Mouse (Mus musculus) heart, postnatal 10 days (tissue): ENCODE data around the gene Kcnh4. TPM values are rescaled to one million over a fixed set of nuclear protein-coding genes. Genes with fewer than 3 reads are reported as not detected.
"Not testable (repeated sequence)": the region's sequence is repeated elsewhere in the genome, so short reads cannot be mapped to it uniquely, and the experiment has no call there.

Source experiments
- DNase-seq, 2 experiments: peaks; one replicate each; pipeline ENCODE4 v3.0.0; 2021
- intact Hi-C: fragments of 180-260 bp; cut with DNase I; formaldehyde crosslinking; loops from one replicate; pipeline ENCODE4 v1.15.1; 2025
- total RNA-seq, 2 experiments: library from RNA; stranded (reverse); gene quantifications; 2 replicates each; pipeline ENCODE4 v1.2.3; 2021

Kcnh4 gene
- not detected for total RNA-seq

DNA sequence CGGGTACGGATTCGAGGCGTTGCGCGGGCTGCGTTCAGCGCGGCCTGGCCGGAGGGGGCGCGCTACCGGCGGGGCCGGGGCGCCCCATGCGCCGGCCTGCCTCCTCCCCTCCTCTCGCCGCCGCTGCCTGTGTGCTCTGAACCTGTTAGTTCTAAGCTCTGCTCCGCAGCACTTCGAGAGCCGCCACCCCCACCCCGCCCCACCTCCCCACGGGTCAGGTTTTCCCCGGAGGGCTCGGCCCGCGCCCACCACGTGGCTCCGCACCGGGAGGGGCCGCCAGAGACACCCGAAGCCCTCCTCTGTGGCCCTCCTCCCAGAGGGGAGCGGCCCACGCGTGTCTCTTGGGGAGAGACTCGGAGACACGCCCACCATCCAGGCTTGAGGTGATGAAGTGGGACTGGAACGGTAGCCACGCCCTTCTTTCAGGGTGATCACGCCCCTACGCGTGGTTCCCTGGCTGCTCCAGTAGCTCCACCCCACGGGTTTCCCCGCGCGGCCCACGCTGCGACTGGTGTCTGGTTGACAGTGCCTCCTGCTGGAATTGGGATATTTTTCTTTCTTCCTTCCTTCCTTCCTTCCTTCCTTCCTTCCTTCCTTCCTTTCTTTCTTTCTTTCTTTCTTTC lies at the start of gene Kcnh4:
Gene Kcnh4, minus strand, starts transcription at position 332 of the 623 bp plus-strand sequence.
- DNase-seq, result peak in 1 of 2 experiments; percentile 22

DNA sequence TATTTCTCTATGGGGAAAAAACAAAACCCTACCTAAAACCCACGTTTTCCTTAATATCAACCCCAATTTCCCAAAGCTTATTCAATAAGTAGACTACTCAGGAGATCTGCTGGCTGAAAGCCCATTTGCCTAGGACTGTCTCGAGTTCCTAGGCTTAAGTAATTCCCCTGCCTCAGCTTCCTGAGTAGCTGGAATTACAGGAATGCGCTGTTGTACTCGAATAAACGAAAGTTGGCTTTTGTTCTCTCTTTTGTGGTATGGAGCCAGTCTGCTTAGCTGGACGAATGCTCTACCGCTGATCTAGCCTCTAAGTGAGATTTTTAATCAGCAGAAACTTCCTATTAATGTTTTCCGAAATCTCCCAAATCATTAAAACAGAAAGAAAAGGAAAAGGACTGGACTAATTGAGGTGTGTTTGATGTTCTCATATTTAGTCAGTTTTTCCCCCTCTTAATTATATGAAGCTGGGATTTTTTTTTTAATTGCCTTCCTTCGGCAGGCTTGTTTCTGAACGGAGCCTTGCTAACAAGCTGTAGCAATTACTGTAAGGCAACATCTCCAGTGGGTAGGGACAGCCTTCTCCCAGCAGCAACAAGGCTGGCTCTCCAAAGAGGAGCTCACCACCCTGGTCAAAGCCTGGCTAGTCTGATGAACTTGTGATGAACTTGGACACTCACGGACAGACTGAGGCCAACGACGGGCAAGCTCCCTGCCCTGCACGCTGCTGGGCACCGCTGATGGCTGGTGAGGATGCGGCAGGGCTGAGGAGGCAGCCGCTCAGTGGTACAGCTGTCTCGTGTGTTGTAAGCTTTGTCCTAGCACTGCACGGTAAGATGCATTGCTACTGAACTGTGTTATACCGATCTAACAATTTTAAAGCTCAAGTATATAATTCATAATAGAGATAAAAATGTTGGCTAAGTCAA lies 46.9 kb upstream of the Kcnh4 start:
- intact Hi-C loops, result no loop called here

More for the DNA sequence above, at the start of gene Kcnh4:
- intact Hi-C loops, result loop anchor here (5.0 kb wide), 1 partner anchor 187 kb away; the partner anchor contains the start of gene Cnp

DNA sequence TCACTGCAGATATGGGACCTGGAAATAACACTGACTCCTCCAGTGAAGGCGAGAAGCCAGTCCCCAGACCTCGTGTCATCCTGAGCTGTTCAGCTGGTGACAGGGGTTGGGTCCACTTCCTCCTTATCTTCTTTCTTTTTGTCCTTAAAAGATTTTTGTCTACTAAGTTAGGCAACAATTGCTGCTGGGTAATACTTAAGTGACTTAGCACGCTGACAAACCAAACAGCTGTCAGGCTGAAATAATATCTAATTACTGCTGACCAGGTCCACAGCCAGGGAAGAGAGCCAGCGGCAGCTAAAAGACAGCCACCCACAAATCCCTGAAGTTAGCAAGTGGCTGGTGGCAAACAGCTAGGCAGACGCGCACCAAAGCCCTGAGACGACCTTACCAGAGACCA lies 45.8 kb upstream of the Kcnh4 start:
- DNase-seq, result peak; percentile 57 to 62
- intact Hi-C loops, result no loop called here

More for the DNA sequence above, 46.9 kb upstream of the Kcnh4 start:
- DNase-seq, result no peak

DNA sequence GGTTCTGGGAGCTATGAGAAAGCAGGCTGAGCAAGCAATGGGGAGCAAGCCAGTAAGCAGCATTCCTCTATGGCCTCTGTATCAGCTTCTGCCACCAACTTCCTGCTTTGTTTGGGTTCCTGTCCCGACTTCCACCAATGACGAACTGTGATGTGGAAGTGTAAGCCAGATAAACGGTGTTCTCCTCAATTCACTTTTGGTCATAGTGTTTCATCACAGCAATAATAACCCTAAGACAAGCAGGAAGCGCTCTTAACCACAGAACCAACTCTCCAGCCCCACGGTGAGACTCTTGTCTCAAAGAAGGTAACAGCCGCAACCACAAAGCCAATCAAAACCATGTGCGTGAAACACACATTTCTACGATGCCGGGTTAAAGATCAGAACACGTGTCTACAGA lies 44.7 kb upstream of the Kcnh4 start:
- intact Hi-C loops, result no loop called here
- DNase-seq, result no peak

DNA sequence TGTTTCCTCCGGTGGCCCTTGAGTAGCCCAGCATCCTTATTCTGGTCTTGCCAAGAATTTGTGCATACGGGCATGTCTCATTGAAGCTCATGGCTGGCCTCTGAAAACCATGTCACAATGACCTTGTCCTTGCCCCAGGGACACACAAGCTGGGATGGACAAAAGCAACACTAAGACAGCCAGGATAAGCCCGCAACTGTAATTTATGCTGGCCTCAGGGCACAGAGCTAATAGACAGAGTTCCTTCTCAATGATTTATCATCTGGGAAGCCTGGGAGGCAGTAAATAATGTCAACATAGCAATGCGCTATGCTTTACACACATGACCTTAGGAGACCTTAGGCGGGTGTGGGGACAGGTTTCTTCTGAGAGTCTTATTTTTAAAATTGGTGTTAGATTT lies 39.7 kb upstream of the Kcnh4 start:
- no peak for DNase-seq
- intact Hi-C loops, result no loop called here

DNA sequence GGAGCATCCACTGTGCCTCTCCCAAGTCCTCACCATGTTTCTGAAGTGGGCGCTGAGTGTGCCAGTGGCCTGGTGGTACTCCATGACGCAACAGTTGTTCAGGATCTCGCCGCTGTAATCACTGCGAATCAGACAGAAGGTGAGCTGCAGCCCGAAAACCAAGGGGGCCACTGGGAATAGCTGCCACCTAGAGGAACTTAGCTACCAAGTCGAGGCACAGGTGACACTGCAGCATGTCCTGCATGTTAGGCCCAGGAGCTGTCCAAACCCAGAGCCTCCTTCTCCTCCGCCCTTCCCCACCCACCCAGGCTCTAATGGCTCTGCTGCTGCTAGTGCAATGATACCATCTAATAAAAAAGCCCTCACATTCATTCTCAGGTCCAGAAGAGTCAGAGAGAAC lies 36.8 kb upstream of the Kcnh4 start:
- no peak for DNase-seq
- intact Hi-C loops, result no loop called here

DNA sequence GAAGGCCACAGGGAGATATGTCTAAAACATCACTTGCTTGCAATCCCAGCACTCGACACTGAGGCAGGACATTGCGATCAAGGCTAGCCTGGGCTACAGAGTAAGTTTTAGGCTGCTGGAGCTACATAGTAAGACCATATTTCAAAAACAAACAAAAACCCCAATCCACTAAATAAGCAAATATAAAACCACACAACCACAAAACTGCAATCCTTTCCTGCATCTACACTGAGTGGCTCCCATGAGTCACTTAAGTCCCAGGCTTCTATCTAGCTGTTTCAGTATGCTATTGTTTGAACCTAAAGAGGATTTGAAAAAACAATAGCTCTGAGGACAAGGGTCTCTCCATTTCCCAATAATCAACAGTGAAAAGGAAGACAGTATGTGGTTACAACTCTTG lies 35.6 kb upstream of the Kcnh4 start:
- intact Hi-C loops, result no loop called here
- no peak for DNase-seq

DNA sequence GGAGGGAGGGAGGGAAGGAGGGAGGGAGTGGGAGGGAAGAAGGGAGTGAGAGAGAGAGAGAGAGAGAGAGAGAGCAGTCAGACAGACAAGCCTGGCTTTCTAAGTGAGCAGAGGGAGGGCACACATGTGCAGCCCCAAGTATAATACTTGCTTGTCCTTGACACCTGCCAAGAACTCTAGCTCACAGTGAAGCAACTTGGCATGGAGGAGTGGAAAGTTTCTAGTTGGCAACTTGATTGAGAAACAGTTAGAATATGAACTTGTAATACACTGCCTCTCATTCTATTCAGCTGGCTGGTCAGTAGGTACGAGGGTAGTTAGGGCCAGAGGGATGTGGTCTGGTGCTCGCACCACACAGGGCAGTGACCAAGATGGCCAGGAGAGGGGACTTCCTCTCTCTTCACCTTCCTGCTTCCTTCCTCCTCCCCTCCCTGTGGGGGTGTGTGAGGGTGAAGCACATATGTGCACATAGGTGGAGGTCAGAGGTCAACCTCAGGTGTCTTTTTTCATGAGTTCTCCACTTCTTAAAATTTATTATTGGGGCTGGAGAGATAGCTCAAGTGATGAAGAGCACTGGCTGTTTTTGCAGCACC lies 31.8 kb upstream of the Kcnh4 start:
- peak; percentile 66 to 76 for DNase-seq
- intact Hi-C loops, result no loop called here

DNA sequence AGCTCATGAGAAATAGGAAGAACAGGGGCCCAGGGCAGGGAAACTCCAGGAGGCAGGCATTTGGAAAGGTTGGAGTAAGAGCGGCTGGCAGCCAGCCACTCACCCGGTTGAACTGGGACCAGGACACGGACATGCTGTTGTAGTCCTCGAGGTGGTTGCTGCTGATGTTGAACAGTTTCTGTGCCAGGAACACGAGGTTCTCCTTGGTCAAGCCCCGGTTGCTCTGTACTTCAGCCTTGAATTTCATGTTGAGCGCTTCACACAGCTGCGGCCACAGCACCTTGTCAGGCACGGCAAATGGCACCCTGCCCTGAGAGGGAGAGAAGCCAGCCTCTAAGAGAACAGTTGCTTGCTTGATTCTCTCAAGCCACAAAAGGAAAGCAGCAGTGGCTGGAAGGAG lies 30.9 kb upstream of the Kcnh4 start:
- intact Hi-C loops, result not testable (repeated sequence)
- DNase-seq, result peak; percentile 75 to 76

DNA sequence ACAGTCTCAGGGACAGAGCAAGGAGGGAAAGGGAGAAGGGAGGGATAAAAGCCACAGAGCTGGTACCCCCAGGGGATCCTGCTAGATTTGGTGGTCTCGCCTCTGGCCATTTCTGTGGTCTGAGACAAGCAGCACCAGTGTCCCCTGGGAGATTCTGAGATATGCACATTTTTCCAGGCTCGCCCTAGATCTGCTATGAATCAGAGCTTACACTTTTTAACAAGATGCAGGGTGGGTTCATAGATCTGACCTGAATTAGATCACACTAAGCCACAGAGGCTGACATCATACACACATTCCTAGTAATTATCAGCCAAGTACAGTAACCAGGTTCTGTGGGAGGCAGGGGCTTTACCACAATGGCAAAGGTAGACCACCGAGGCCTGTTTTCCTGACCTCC lies 30.0 kb upstream of the Kcnh4 start:
- no peak for DNase-seq
- intact Hi-C loops, result no loop called here

DNA sequence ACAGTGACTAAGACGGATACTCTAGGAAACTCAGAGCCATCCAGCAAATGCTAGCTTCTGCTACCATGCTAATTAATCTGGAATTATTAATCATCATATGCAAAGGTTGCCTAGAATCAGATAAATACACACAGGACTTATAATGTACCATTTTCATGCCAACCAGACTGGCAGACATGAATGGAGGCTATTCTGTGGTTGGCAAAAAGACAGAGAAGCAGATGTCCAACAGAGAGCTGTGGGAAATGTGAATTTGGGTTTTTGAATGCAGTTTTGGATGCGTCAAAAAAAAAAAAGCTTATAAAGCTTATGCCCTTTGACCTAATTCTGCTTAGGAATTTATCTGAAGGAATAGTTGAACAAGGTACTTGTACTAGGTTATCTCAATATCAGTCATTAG lies 26.0 kb upstream of the Kcnh4 start:
- DNase-seq, result no peak
- intact Hi-C loops, result no loop called here

DNA sequence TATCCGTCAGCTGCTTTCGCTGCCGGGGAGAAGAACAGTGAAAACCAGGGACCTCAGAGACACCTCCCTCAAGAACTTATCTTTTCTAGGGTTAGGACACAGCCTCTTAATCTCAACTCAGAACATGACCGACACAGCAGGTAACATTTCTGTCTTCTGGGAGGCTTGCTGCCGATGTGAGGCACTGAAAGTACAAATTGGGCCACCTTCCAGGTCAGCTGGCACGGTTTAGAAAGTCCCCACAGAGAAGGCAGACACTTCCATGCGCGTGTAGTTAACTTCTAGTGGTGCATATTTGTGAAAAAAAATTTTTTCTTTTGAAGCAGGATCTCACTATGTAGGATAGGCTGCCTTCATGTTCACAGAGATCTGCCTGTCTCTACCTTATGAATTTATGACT lies 24.5 kb upstream of the Kcnh4 start:
- DNase-seq, result no peak
- intact Hi-C loops, result no loop called here

DNA sequence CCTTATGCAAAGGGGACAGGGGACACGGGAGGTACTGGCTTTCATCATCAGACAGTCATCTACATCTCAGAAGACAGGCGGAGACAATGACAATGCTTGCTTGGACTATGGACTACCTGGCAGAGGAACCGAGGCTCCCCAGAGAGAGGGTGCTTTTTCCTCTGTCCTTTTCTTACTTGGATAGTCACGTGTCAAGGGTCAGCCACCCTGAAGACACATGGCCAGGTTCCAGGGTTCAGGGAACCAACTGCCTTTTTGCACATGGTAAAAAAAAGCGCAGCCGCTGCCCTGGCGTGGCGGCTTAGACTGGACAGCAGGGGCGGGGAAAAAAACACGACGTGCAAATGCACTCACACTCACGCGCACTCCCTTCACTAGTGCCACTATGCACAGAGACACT lies 22.8 kb upstream of the Kcnh4 start:
- intact Hi-C loops, result no loop called here
- no peak for DNase-seq

DNA sequence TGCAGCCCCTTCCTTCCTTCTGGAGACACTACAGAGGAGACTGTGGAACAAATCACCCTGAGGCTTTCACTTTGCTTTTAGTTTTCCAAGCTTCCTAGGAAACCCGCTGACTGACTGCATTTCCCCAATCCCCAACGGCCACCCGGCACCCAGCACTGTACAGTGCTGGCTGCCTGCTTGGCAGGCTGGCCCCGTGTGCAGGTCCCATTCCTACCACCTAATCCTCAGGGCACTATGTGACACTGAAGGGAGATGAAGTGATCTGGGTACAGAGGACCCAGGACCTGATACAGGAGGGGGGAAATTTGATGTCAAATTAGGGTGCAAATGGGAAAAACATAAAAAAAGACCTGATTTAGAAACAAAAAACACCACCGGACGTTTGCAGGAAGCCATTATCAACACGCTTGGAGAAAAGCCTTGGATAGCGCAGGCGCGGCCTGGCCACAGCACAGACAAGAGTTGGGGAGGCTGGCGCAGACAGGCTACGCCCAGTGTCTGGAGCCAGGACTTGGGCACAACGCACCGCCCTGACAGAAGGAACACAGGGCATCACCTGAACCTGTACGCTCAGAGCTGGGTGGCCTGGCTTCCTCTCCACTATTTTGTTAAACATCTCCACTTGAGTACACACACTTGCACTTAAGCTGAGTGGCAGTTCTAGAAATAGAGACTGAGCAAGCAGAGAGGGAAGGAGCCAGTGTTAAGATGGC lies 22.2 kb upstream of the Kcnh4 start:
- DNase-seq, result no peak
- intact Hi-C loops, result no loop called here

DNA sequence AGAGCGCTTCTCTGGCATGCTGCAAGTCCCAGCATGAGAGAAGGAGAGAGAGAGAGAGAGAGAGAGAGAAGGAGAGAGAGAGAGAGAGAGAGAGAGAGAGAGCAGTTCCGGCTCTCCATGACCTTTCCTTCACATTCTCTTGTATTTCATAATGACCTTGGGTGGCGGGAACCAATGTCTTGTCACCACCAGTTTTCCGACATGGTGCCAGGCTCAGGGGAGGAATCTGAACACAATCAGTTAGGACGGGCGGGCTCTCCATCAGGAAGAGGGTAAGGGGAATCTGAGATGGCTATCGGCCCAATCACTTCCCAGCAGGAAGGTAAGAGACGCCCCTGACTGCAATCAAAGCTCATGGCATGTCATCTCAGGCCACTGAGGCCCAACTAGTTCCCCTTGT lies 20.5 kb upstream of the Kcnh4 start:
- no peak for DNase-seq
- intact Hi-C loops, result no loop called here

DNA sequence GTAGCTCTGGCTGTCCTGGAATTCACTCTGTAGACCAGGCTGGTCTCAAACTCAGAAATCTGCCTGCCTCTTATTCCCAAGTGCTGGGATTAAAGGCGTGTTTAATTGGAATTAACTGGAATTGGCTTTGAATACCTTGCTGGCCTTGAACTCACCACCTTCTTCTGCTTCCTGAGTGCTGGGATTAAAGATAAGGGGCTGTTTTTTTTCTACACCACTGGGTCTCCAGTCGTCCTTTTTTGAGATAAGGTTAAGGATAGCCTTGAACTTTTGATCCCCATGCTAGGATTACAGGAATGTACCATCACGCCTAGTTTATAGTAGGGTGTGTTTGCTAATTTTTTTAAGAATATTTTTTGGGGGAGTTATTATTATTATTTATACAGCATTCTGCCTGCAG lies 18.3 kb upstream of the Kcnh4 start:
- DNase-seq, result no peak
- intact Hi-C loops, result no loop called here

DNA sequence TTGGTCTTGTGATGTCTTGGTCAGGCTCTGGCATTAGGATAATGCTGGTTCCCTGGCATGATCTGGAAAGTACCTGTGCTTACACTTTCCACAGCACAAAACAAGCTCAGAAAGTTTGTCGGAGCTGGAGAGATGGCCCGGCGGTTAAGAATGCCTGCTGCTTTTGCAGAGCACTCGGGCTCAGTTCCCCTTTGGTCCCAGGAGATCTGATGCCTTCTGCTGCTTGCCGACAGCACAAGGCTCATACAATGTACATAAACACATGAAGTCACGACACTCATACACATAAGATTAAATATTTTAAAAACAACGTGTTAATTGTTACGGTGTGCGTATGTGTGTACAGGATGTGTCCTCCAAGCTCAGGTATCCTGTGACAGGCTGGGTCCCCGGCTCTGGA lies 16.2 kb upstream of the Kcnh4 start:
- DNase-seq, result no peak
- intact Hi-C loops, result no loop called here

DNA sequence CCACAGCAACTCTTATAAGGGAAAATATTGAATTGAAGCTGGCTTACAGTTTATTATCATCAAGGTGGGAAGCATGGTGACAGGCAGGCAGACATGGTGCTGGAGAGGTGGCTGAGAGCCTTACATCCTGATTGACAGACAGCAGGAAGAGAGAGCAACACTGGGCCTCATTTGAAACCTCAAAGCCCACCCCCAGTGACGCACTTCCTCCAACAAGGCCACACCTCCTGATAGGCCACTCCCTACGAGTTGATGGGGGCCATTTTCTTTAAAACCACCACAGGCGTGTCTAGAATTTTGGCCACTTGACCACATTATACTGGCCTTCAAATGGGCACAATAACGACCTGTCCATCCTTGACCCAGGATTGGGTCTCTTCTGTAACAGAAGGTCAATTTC lies 14.5 kb upstream of the Kcnh4 start:
- DNase-seq, result no peak
- intact Hi-C loops, result no loop called here

DNA sequence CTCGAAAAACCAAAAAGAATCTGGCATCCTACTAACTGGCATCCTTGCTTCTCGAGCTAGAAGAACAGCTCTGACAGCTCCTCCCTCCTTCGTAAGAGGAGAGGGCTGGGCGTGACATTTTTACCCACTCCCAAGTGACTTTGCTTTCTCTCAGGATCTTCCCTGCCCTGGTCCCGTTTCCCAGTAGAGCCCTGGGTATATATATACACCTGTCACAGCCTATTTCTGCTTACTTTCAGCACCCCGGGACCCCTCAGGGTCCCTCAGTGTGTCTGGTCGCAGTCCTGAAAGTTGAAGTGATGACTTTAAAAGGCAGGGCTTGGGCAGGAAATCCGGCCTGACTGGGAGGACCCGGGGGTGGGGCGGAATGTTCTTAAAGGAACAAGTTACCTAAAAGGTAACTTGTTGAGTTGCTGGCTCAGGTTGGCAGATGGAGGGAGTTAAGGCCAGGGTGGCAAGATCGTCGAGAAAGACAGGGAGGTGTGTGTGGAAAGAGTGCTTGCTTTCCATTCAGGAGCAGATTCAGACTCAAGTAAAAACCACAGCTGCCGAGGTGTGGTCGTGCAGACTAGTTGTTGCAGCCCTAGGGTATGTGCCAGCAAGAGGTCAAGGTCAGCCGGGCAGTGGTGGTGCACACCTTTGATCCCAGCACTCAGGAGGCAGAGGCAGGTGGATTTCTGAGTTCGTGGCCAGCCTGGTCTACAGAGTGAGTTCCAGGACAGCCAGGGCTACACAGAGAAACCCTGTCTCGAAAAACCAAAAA lies 11.1 kb upstream of the Kcnh4 start, which contains the start of gene Ghdc:
Gene Ghdc, minus strand, starts transcription at position 312 of the 763 bp plus-strand sequence.
- DNase-seq, result peak; percentile 88 to 91
- intact Hi-C loops, result no loop called here

DNA sequence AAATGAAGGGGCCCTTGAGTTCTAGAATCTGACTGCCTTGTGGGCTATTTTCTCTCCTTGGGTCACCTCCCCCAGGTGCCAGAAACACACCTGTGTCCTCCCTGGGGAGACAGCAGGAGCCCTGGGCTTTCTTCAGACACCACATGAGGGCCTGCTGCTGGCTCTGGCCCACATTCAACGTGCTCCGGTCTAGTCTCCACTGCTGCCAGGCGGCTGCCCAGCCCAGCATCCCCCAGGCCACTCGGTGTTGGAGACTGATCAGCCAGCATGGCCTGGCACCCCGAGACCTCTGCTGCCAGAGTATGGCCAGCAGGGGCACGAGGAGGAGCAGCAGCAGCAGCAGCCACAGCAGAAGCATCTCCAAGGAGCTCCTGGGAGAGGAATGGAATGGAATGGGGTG lies 10.2 kb upstream of the Kcnh4 start:
- DNase-seq, result no peak
- intact Hi-C loops, result no loop called here
